Mouse (Mus musculus) kidney, postnatal 25 days (tissue): ENCODE data around the gene Basp1.

Source experiments
- DNase-seq, 2 experiments: peaks; one replicate each; pipeline ENCODE4 v3.0.0; 2021; ENCODE audit warnings: mixed read lengths in 2 of 2

The Basp1 gene

GRCm38 (mm10) chr15:25360825-25361224, 52.7 kb downstream of the Basp1 start:
- no peak for DNase-seq

- DNase-seq, result no peak
Observed at GRCm38 (mm10) chr15:25358680-25359097, 54.9 kb downstream of the Basp1 start.

- DNase-seq, result no peak
Observed at GRCm38 (mm10) chr15:25355339-25355738, 58.2 kb downstream of the Basp1 start.

- DNase-seq, result no peak
Observed at GRCm38 (mm10) chr15:25354738-25355137, 58.8 kb downstream of the Basp1 start.

- no peak for DNase-seq
Observed at GRCm38 (mm10) chr15:25353498-25353897, 60.1 kb downstream of the Basp1 start.

- no peak for DNase-seq
Observed at GRCm38 (mm10) chr15:25343263-25343662, 70.3 kb downstream of the Basp1 start.

- no peak for DNase-seq
Observed at GRCm38 (mm10) chr15:25335277-25335676, 78.3 kb downstream of the Basp1 start.

- DNase-seq, result no peak
Observed at GRCm38 (mm10) chr15:25331877-25332445, 81.6 kb downstream of the Basp1 start.

GRCm38 (mm10) chr15:25330946-25331345, 82.6 kb downstream of the Basp1 start:
- DNase-seq, result no peak

- no peak for DNase-seq
Observed at GRCm38 (mm10) chr15:25322601-25323000, 91.0 kb downstream of the Basp1 start.

GRCm38 (mm10) chr15:25322111-25322510, 91.5 kb downstream of the Basp1 start:
- DNase-seq, result no peak

GRCm38 (mm10) chr15:25321636-25322035, 91.9 kb downstream of the Basp1 start:
- DNase-seq, result no peak

GRCm38 (mm10) chr15:25314471-25314870, 99.1 kb downstream of the Basp1 start:
- no peak for DNase-seq
